Mouse (Mus musculus) myocyte (in vitro differentiated cells): ENCODE results near the gene Robo1. TPM values are rescaled to one million over a fixed set of nuclear protein-coding genes. Genes with fewer than 3 reads are reported as not detected.

Source experiments
- H3K27me3 ChIP-seq: one replicate; pipeline ENCODE4 v1.6.1; 2011; ENCODE audit not compliant: control insufficient read depth, insufficient read depth, insufficient read length
- H3K36me3 ChIP-seq: one replicate; pipeline ENCODE4 v1.6.1; 2011; ENCODE audit not compliant: control insufficient read depth, insufficient read depth
- H3K4me2 ChIP-seq: one replicate; pipeline ENCODE4 v1.6.1; 2011; ENCODE audit warnings: low read depth, control low read depth
- H3K4me3 ChIP-seq: one replicate; pipeline ENCODE4 v1.5.1; 2011; ENCODE audit warnings: mild to moderate bottlenecking, control low read depth, moderate library complexity
- H3K79me2 ChIP-seq: one replicate; pipeline ENCODE4 v1.6.1; 2011; ENCODE audit not compliant: control insufficient read depth, insufficient read depth
- H3ac ChIP-seq: one replicate; pipeline ENCODE4 v1.6.1; 2011; ENCODE audit not compliant: control insufficient read depth, insufficient read length
- CEBPB ChIP-seq: IDR thresholded peaks from 2 replicates; pipeline ENCODE4 v1.6.1; 2011; ENCODE audit warnings: mild to moderate bottlenecking, moderate library complexity; ENCODE audit not compliant: poor library complexity, insufficient read depth, severe bottlenecking
- E2F4 ChIP-seq: IDR thresholded peaks from one replicate; pipeline ENCODE4 v1.6.1; 2011; ENCODE audit warnings: mild to moderate bottlenecking, control low read depth, moderate library complexity; ENCODE audit not compliant: insufficient read depth
- MAX ChIP-seq: IDR thresholded peaks from one replicate; pipeline ENCODE4 v1.6.1; 2011; ENCODE audit warnings: low read depth, mild to moderate bottlenecking, control low read depth
- MYOD1 ChIP-seq, 3 experiments: IDR thresholded peaks; one replicate each; pipeline ENCODE4 v1.6.1; 2011; ENCODE audit warnings: control low read depth in 2 of 3, low read depth in 2 of 3, mild to moderate bottlenecking in 2 of 3, moderate library complexity in 1 of 3; ENCODE audit not compliant: insufficient read length in 2 of 3, control insufficient read depth in 1 of 3
- MYOG ChIP-seq, 3 experiments: IDR thresholded peaks; one replicate each; pipeline ENCODE4 v1.6.1; 2011; ENCODE audit warnings: control low read depth in 2 of 3, low read depth in 2 of 3, mild to moderate bottlenecking in 2 of 3; ENCODE audit not compliant: insufficient read length in 2 of 3, control insufficient read depth in 1 of 3, insufficient read depth in 1 of 3
- POLR2A ChIP-seq: IDR thresholded peaks from one replicate; pipeline ENCODE4 v1.6.1; 2011; ENCODE audit warnings: low read depth, mild to moderate bottlenecking, control low read depth, moderate library complexity; ENCODE audit not compliant: insufficient read length
- POLR2AphosphoS2 ChIP-seq: IDR thresholded peaks from one replicate; pipeline ENCODE4 v1.6.1; 2011; ENCODE audit warnings: low read depth, control low read depth; ENCODE audit not compliant: insufficient read length
- REST ChIP-seq: IDR thresholded peaks from one replicate; pipeline ENCODE4 v1.6.1; 2011; ENCODE audit warnings: mild to moderate bottlenecking, control low read depth, moderate library complexity; ENCODE audit not compliant: insufficient read depth, insufficient read length
- SRF ChIP-seq: IDR thresholded peaks from one replicate; pipeline ENCODE4 v1.6.1; 2011; ENCODE audit warnings: low read depth; ENCODE audit not compliant: control insufficient read depth, insufficient read length
- TCF12 ChIP-seq: IDR thresholded peaks from one replicate; pipeline ENCODE4 v1.6.1; 2011; ENCODE audit warnings: mild to moderate bottlenecking, control low read depth; ENCODE audit not compliant: poor library complexity, insufficient read depth, severe bottlenecking
- TCF3 ChIP-seq: IDR thresholded peaks from one replicate; pipeline ENCODE4 v1.6.1; 2011; ENCODE audit warnings: low read depth, control low read depth; ENCODE audit not compliant: insufficient read length
- USF1 ChIP-seq: IDR thresholded peaks from one replicate; pipeline ENCODE4 v1.6.1; 2011; ENCODE audit warnings: low read depth, mild to moderate bottlenecking, control low read depth, moderate library complexity
- polyA plus RNA-seq: library from polyadenylated mRNA; unstranded; fragments of >200 nt; fragmentation: generic; extraction: Trizol; gene quantifications from one replicate; pipeline ENCODE4 v1.2.1, GENCODE M21; 2012; ENCODE audit warnings: missing spikeins

Gene Robo1
- polyA plus RNA-seq, 1 experiment: 3.5 TPM

DNA sequence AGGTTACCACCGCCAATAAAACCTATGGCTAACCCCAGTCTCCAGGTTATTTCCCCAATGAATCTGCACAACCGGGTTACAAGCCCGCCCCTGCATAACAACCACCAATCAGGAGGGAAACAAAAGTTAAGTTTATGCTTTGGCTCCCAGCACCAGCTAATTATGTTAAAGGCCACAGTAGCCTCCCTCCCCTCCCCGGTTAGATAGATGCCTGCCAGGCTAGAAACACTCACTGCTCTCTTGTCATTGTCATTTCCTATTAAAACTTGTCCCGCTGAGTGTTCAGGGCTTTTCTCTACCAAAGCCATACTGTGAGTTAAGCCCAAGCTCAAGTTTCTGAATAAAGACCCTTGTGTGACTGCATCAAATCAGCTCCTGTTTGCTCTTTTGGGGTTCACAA, 90.7 kb downstream of the Robo1 start:
- Histone ChIP-seq H3K36me3 (no peaks in the 10 kb centered on the region), H3K79me2 (no peaks in the 10 kb centered on the region), H3ac (no peak overlapping the region), H3K4me3 (no peak overlapping the region), H3K27me3 (no peaks in the 10 kb centered on the region), H3K4me2 (no peak overlapping the region)
- TF ChIP-seq USF1: no peak
- no peak for TF ChIP-seq E2F4
- TF ChIP-seq POLR2AphosphoS2: no peak
- TF ChIP-seq MYOD1 (IDR thresholded peaks at IDR 0.05; ENCODE audit: control insufficient read depth in 1 of 3, insufficient read length in 2 of 3, low read depth in 2 of 3): no peak
- TF ChIP-seq TCF12: no peak
- no peak for TF ChIP-seq TCF3
- no peak for TF ChIP-seq POLR2A
- TF ChIP-seq MAX: no peak

DNA sequence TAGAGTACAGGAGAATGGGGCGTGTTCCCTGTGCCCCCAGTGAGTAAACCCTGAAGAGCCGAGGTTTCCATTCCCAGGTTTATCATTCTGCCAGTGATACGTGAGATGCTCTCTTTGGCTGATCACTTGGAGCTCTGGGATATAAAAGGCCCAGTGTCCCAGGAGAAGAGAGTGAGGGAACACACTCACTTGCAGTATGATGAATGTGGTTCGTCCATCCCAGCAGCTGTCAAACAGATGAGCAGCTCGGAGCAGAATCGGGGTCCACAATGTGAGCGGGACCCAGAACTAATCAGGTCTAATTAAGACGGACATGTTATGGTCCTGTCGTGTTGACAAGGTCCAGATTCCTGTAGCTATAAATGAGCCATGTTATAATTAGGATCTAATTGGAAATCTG, 94.3 kb downstream of the Robo1 start:
- Histone ChIP-seq H3ac (no peak overlapping the region), H3K27me3 (no peaks in the 10 kb centered on the region), H3K36me3 (no peaks in the 10 kb centered on the region), H3K4me3 (no peak overlapping the region), H3K4me2 (no peak overlapping the region), H3K79me2 (no peaks in the 10 kb centered on the region)
- TF ChIP-seq TCF12 (no peak), MYOD1 (IDR thresholded peaks at IDR 0.05; ENCODE audit: control insufficient read depth in 1 of 3, insufficient read length in 2 of 3, low read depth in 2 of 3) (no peak), POLR2AphosphoS2 (no peak), TCF3 (no peak), POLR2A (no peak), SRF (no peak), CEBPB (no peak), USF1 (no peak), E2F4 (no peak), MYOG (IDR thresholded peaks at IDR 0.05; ENCODE audit: control insufficient read depth in 1 of 3, insufficient read depth in 1 of 3, insufficient read length in 2 of 3, low read depth in 2 of 3) (no peak), MAX (no peak), REST (no peak)

DNA sequence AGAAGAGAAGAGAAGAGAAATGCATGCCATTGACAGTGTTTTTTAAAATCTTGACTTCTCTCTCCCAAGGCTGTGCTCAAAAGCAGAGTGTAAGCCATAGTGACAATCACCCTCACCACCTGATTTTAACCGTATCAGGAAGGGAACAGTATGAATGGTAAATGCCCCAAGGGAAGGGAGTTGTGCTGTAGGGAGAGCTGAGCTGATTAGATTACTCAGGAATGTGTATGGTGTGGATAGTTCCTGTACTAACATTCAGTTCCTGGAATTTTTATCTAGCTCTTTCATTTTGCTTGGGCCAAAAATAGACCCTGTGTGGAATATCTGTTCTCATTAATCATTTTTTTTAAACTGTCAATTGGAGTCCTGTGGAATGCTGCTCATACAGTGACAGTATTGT, 101.7 kb downstream of the Robo1 start:
- H3K27me3 ChIP-seq: no peaks in the 10 kb centered on the region
- no peak for TF ChIP-seq E2F4
- no peak for TF ChIP-seq TCF3
- no peak for TF ChIP-seq SRF
- no peak for TF ChIP-seq MYOD1 (IDR thresholded peaks at IDR 0.05; ENCODE audit: control insufficient read depth in 1 of 3, insufficient read length in 2 of 3, low read depth in 2 of 3)
- TF ChIP-seq POLR2A: no peak
- no peak for TF ChIP-seq MYOG (IDR thresholded peaks at IDR 0.05; ENCODE audit: control insufficient read depth in 1 of 3, insufficient read depth in 1 of 3, insufficient read length in 2 of 3, low read depth in 2 of 3)
- no peak for TF ChIP-seq POLR2AphosphoS2
- TF ChIP-seq REST: no peak
- no peak for TF ChIP-seq TCF12
- no peak for TF ChIP-seq MAX
- no peak for TF ChIP-seq CEBPB
- no peak for TF ChIP-seq USF1
- no peaks in the 10 kb centered on the region for H3K79me2 ChIP-seq
- H3ac ChIP-seq: no peak overlapping the region
- no peaks in the 10 kb centered on the region for H3K36me3 ChIP-seq
- H3K4me2 ChIP-seq: no peak overlapping the region
- no peak overlapping the region for H3K4me3 ChIP-seq

DNA sequence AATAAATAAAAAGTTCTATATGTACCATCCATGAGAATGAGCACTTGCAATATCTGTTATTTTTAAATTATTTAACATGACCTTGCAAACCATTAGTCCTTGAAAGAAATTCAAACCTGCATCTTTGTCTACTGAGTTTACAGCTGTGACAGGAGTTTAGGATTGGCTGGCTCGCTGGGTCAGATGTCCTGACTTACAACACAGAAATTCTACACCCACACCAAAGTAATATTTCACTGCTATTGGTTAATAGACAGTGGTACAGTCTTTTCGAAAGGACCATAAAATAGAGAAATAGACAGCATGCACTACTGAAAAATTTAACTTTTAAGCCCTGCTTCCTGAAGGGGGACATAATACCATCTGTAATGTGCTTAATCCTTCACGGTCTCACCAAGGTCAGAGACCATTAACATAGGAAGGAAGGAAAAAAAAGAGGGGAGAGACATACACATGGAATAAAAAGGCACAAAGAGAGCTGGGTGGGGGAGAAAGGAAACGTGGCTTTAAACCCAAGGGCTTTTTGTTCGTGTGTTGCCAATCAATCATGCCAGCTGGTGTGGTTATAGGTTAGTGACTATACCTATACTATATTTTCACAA, 103.7 kb downstream of the Robo1 start:
- Histone ChIP-seq H3K4me2 (no peak overlapping the region), H3K36me3 (no peaks in the 10 kb centered on the region), H3ac (no peak overlapping the region), H3K4me3 (no peak overlapping the region), H3K79me2 (no peaks in the 10 kb centered on the region), H3K27me3 (no peaks in the 10 kb centered on the region)
- TF ChIP-seq TCF12 (no peak), MYOD1 (IDR thresholded peaks at IDR 0.05; ENCODE audit: control insufficient read depth in 1 of 3, insufficient read length in 2 of 3, low read depth in 2 of 3) (no peak), MAX (no peak), POLR2A (no peak), REST (no peak), TCF3 (no peak), SRF (no peak), POLR2AphosphoS2 (no peak)

DNA sequence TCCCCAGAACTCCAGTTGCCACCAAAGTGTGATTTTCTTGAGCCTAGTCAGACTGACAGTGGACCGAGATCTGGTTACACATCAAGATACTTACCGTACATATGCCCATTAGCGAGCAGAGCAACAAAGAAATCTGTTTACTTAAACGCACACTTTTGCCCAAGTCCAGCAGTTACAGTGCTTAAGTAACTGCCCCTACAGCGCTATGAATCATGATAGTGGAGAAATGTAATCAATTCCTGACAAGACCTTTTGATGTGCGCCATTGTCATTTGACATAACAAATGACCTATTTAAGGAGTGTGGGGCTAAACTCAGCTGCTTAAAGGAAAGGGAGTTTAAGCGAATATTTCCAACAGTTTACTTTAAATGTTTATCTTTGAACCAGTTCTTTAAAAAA, 104.8 kb downstream of the Robo1 start:
- Histone ChIP-seq H3K4me3 (no peak overlapping the region), H3K79me2 (no peaks in the 10 kb centered on the region), H3ac (no peak overlapping the region), H3K4me2 (no peak overlapping the region), H3K27me3 (no peaks in the 10 kb centered on the region), H3K36me3 (no peaks in the 10 kb centered on the region)
- no peak for TF ChIP-seq MAX
- no peak for TF ChIP-seq MYOG (IDR thresholded peaks at IDR 0.05; ENCODE audit: control insufficient read depth in 1 of 3, insufficient read depth in 1 of 3, insufficient read length in 2 of 3, low read depth in 2 of 3)
- TF ChIP-seq USF1: no peak
- no peak for TF ChIP-seq CEBPB
- TF ChIP-seq MYOD1 (IDR thresholded peaks at IDR 0.05; ENCODE audit: control insufficient read depth in 1 of 3, insufficient read length in 2 of 3, low read depth in 2 of 3): no peak
